Mouse (Mus musculus) kidney, adult 11 months (tissue): Measurements from ENCODE around the gene Slc35d2.
A peak's percentile ranks its signal among the peaks of the same experiment; 100 is the strongest.
"Not testable (repeated sequence)": the region's sequence is repeated elsewhere in the genome, so short reads cannot be mapped to it uniquely, and the experiment has no call there.

ENCODE experiments used
- DNase-seq: peaks from one replicate; pipeline ENCODE4 v3.0.0; 2022

The Slc35d2 gene

GRCm38 (mm10) chr13:64108381-64108850 lies 20.8 kb downstream of the Slc35d2 start:
- no peak for DNase-seq

- DNase-seq, result no peak
Measured at GRCm38 (mm10) chr13:64107535-64107934, 21.6 kb downstream of the Slc35d2 start.

- no peak for DNase-seq
Measured at GRCm38 (mm10) chr13:64107105-64107504, 22.1 kb downstream of the Slc35d2 start.

GRCm38 (mm10) chr13:64105690-64106089 lies 23.5 kb downstream of the Slc35d2 start:
- peak; percentile 66 for DNase-seq

- DNase-seq, result no peak
Measured at GRCm38 (mm10) chr13:64100186-64100585, 29.0 kb downstream of the Slc35d2 start.

GRCm38 (mm10) chr13:64098992-64099391 lies 30.2 kb downstream of the Slc35d2 start:
- DNase-seq, result no peak

- peak; percentile 34 for DNase-seq
Measured at GRCm38 (mm10) chr13:64093341-64093740, 35.8 kb downstream of the Slc35d2 start.

GRCm38 (mm10) chr13:64092752-64093151 lies 36.4 kb downstream of the Slc35d2 start:
- DNase-seq, result no peak

GRCm38 (mm10) chr13:64092141-64092540 lies 37.0 kb downstream of the Slc35d2 start:
- no peak for DNase-seq

GRCm38 (mm10) chr13:64091006-64091405 lies 38.2 kb downstream of the Slc35d2 start:
- no peak for DNase-seq

- DNase-seq, result no peak
Measured at GRCm38 (mm10) chr13:64090278-64090677, 38.9 kb downstream of the Slc35d2 start.

GRCm38 (mm10) chr13:64089130-64089529 lies 40.0 kb downstream of the Slc35d2 start, which contains the start of gene Hsd17b3:
Gene Hsd17b3 (minus strand): TSS chr13:64089230.
- DNase-seq, result no peak

- no peak for DNase-seq
Measured at GRCm38 (mm10) chr13:64088057-64088456, 41.1 kb downstream of the Slc35d2 start.

GRCm38 (mm10) chr13:64086036-64086435 lies 43.1 kb downstream of the Slc35d2 start:
- peak; percentile 39 for DNase-seq

- no peak for DNase-seq
Measured at GRCm38 (mm10) chr13:64083331-64083730, 45.8 kb downstream of the Slc35d2 start.

GRCm38 (mm10) chr13:64081012-64081919 lies 47.9 kb downstream of the Slc35d2 start:
- peak; percentile 63 for DNase-seq

GRCm38 (mm10) chr13:64077591-64077990 lies 51.6 kb downstream of the Slc35d2 start:
- DNase-seq, result no peak

- no peak for DNase-seq
Measured at GRCm38 (mm10) chr13:64076074-64076473, 53.1 kb downstream of the Slc35d2 start.

- no peak for DNase-seq
Measured at GRCm38 (mm10) chr13:64066653-64067052, 62.5 kb downstream of the Slc35d2 start.

GRCm38 (mm10) chr13:64064276-64064675 lies 64.9 kb downstream of the Slc35d2 start:
- DNase-seq, result no peak

GRCm38 (mm10) chr13:64060935-64061506 lies 68.1 kb downstream of the Slc35d2 start:
- no peak for DNase-seq

- DNase-seq, result peak; percentile 17
Measured at GRCm38 (mm10) chr13:64053959-64054358, 75.2 kb downstream of the Slc35d2 start.

GRCm38 (mm10) chr13:64052281-64052680 lies 76.9 kb downstream of the Slc35d2 start:
- DNase-seq, result not testable (repeated sequence)

GRCm38 (mm10) chr13:64050895-64051294 lies 78.3 kb downstream of the Slc35d2 start:
- peak; percentile 13 for DNase-seq
